Mouse (Mus musculus) MEL (cell line): Measurements from ENCODE around the gene Cd274. TPM values are rescaled to one million over a fixed set of nuclear protein-coding genes. Genes with fewer than 3 reads are reported as not detected.

Source experiments
- DNase-seq: peaks from one replicate; pipeline ENCODE4 v3.0.0; 2011; ENCODE audit warnings: low read depth, low spot score
- H3K27ac ChIP-seq: 2 replicates; pipeline ENCODE4 v1.5.1; 2012; ENCODE audit warnings: low read depth, mild to moderate bottlenecking, control low read depth, low read length, moderate library complexity; ENCODE audit not compliant: control insufficient read depth
- H3K27me3 ChIP-seq, 2 experiments: fragments of 150-350 bp in 1 of 2; sonication (generic) in 1 of 2; 2 replicates each; pipeline ENCODE4 v1.6.1; 2012; ENCODE audit warnings: low read length in 2 of 2, mild to moderate bottlenecking in 2 of 2, improper control_type of control experiment in 1 of 2, moderate library complexity in 1 of 2; ENCODE audit not compliant: insufficient read depth in 2 of 2, control insufficient read depth in 1 of 2
- H3K36me3 ChIP-seq, 2 experiments: 2 replicates each; pipeline ENCODE4 v1.6.1; 2012 to 2014; ENCODE audit warnings: low read length in 2 of 2, improper control_type of control experiment in 1 of 2, inconsistent platforms in 1 of 2, mild to moderate bottlenecking in 1 of 2; ENCODE audit not compliant: insufficient read depth in 2 of 2, control insufficient read depth in 1 of 2
- H3K4me1 ChIP-seq, 2 experiments: fragments of 150-350 bp in 1 of 2; sonication (generic) in 1 of 2; 2 replicates each; pipeline ENCODE4 v1.6.1; 2012; ENCODE audit warnings: low read length in 2 of 2, improper control_type of control experiment in 1 of 2, mild to moderate bottlenecking in 1 of 2; ENCODE audit not compliant: insufficient read depth in 2 of 2, control insufficient read depth in 1 of 2
- H3K4me3 ChIP-seq, 2 experiments: fragments of 150-350 bp in 1 of 2; sonication (generic) in 1 of 2; 2 replicates each; pipeline ENCODE4 v1.5.1; 2012; ENCODE audit warnings: low read depth in 2 of 2, low read length in 2 of 2, mild to moderate bottlenecking in 2 of 2, moderate library complexity in 2 of 2, control low read depth in 1 of 2, improper control_type of control experiment in 1 of 2; ENCODE audit not compliant: control insufficient read depth in 1 of 2, insufficient read depth in 1 of 2
- H3K79me2 ChIP-seq: 2 replicates; pipeline ENCODE4 v1.6.1; 2012; ENCODE audit warnings: mild to moderate bottlenecking, low read length, moderate library complexity; ENCODE audit not compliant: control insufficient read depth, poor library complexity, insufficient read depth
- H3K9ac ChIP-seq: 2 replicates; pipeline ENCODE4 v1.6.1; 2012; ENCODE audit warnings: low read depth, mild to moderate bottlenecking, control low read depth, low read length, moderate library complexity; ENCODE audit not compliant: control insufficient read depth, poor library complexity, severe bottlenecking
- H3K9me3 ChIP-seq: fragments of 150-350 bp; sonication (generic); replicated peaks from 2 replicates; pipeline ENCODE4 v1.6.1; 2012; ENCODE audit warnings: mild to moderate bottlenecking, low read length, improper control_type of control experiment, moderate library complexity; ENCODE audit not compliant: insufficient read depth
- BHLHE40 ChIP-seq: IDR thresholded peaks from 2 replicates; pipeline ENCODE4 v1.6.1; 2012; ENCODE audit warnings: low read depth, mild to moderate bottlenecking, inconsistent platforms, low read length, improper control_type of control experiment, borderline replicate concordance
- CHD1 ChIP-seq: IDR thresholded peaks from 2 replicates; pipeline ENCODE4 v1.6.1; 2012; ENCODE audit warnings: low read depth, mild to moderate bottlenecking, inconsistent platforms, low read length, improper control_type of control experiment
- CHD2 ChIP-seq: IDR thresholded peaks from 2 replicates; pipeline ENCODE4 v1.6.1; 2011; ENCODE audit warnings: low read length, improper control_type of control experiment
- CTCF ChIP-seq, 3 experiments: IDR thresholded peaks in 2 of 3; conservative IDR thresholded peaks in 1 of 3; 2 replicates each; pipeline ENCODE4 v1.5.1; 2011 to 2012; ENCODE audit warnings: low read length in 3 of 3, low read depth in 2 of 3, mild to moderate bottlenecking in 2 of 3, improper control_type of control experiment in 1 of 3, inconsistent platforms in 1 of 3, mixed read lengths in 1 of 3, moderate library complexity in 1 of 3; ENCODE audit not compliant: control insufficient read depth in 1 of 3, insufficient read depth in 1 of 3, poor library complexity in 1 of 3, severe bottlenecking in 1 of 3
- E2F4 ChIP-seq: IDR thresholded peaks from 2 replicates; pipeline ENCODE4 v1.6.1; 2011; ENCODE audit warnings: low read depth, low read length, improper control_type of control experiment, borderline replicate concordance
- ELF1 ChIP-seq: IDR thresholded peaks from 2 replicates; pipeline ENCODE4 v1.6.1; 2014; ENCODE audit warnings: low read depth, mild to moderate bottlenecking, inconsistent platforms, low read length, improper control_type of control experiment, moderate library complexity
- EP300 ChIP-seq, 2 experiments: IDR thresholded peaks; 2 replicates each; pipeline ENCODE4 v1.6.1; 2011; ENCODE audit warnings: improper control_type of control experiment in 2 of 2, low read length in 2 of 2, low read depth in 1 of 2, mild to moderate bottlenecking in 1 of 2
- ETS1 ChIP-seq: IDR thresholded peaks from 2 replicates; pipeline ENCODE4 v1.6.1; 2012; ENCODE audit warnings: low read depth, mild to moderate bottlenecking, inconsistent platforms, low read length, improper control_type of control experiment, moderate library complexity
- GATA1 ChIP-seq: IDR thresholded peaks from 2 replicates; pipeline ENCODE4 v1.6.1; 2011; ENCODE audit warnings: low read depth, low read length, improper control_type of control experiment
- HCFC1 ChIP-seq: IDR thresholded peaks from 2 replicates; pipeline ENCODE4 v1.6.1; 2012; ENCODE audit warnings: low read depth, mild to moderate bottlenecking, inconsistent platforms, low read length, improper control_type of control experiment, moderate library complexity
- MAFK ChIP-seq: IDR thresholded peaks from 2 replicates; pipeline ENCODE4 v1.6.1; 2011; ENCODE audit warnings: low read depth, mild to moderate bottlenecking, low read length, improper control_type of control experiment, borderline replicate concordance
- MAX ChIP-seq: IDR thresholded peaks from 2 replicates; pipeline ENCODE4 v1.6.1; 2011; ENCODE audit warnings: low read length, improper control_type of control experiment
- MAZ ChIP-seq: IDR thresholded peaks from 2 replicates; pipeline ENCODE4 v1.6.1; 2012; ENCODE audit warnings: low read depth, mild to moderate bottlenecking, inconsistent platforms, low read length, improper control_type of control experiment
- MYB ChIP-seq: IDR thresholded peaks from 2 replicates; pipeline ENCODE4 v1.6.1; 2011; ENCODE audit warnings: mild to moderate bottlenecking, low read depth, low read length, improper control_type of control experiment
- MYC ChIP-seq: IDR thresholded peaks from 2 replicates; pipeline ENCODE4 v1.6.1; 2011; ENCODE audit warnings: low read depth, mild to moderate bottlenecking, low read length, improper control_type of control experiment, moderate library complexity
- NELFE ChIP-seq: IDR thresholded peaks from 2 replicates; pipeline ENCODE4 v1.6.1; 2011; ENCODE audit warnings: low read depth, low read length, improper control_type of control experiment
- POLR2AphosphoS2 ChIP-seq: IDR thresholded peaks from 2 replicates; pipeline ENCODE4 v1.6.1; 2011; ENCODE audit warnings: low read length, improper control_type of control experiment
- POLR2AphosphoS5 ChIP-seq: IDR thresholded peaks from 2 replicates; pipeline ENCODE4 v1.6.1; 2012; ENCODE audit warnings: low read depth, borderline replicate concordance, mild to moderate bottlenecking, inconsistent platforms, low read length, moderate library complexity, mixed read lengths
- RAD21 ChIP-seq: IDR thresholded peaks from 2 replicates; pipeline ENCODE4 v1.6.1; 2011; ENCODE audit warnings: mild to moderate bottlenecking, low read depth, low read length, improper control_type of control experiment
- RCOR1 ChIP-seq: IDR thresholded peaks from 2 replicates; pipeline ENCODE4 v1.6.1; 2012; ENCODE audit warnings: low read depth, mild to moderate bottlenecking, inconsistent platforms, low read length, improper control_type of control experiment
- SIN3A ChIP-seq: IDR thresholded peaks from 2 replicates; pipeline ENCODE4 v1.6.1; 2012; ENCODE audit warnings: low read length, improper control_type of control experiment, inconsistent platforms
- SMC3 ChIP-seq: IDR thresholded peaks from 2 replicates; pipeline ENCODE4 v1.6.1; 2011; ENCODE audit warnings: low read depth, low read length, improper control_type of control experiment
- TAL1 ChIP-seq: IDR thresholded peaks from 2 replicates; pipeline ENCODE4 v1.6.1; 2012; ENCODE audit warnings: mild to moderate bottlenecking, inconsistent platforms, low read length, moderate library complexity, mixed read lengths
- TBP ChIP-seq: IDR thresholded peaks from 2 replicates; pipeline ENCODE4 v1.8.0; 2011; ENCODE audit warnings: low read depth, low read length, improper control_type of control experiment
- TCF12 ChIP-seq: IDR thresholded peaks from 2 replicates; pipeline ENCODE4 v1.6.1; 2014; ENCODE audit warnings: low read depth, mild to moderate bottlenecking, inconsistent platforms, low read length, improper control_type of control experiment, moderate library complexity
- USF2 ChIP-seq, 2 experiments: IDR thresholded peaks; 2 replicates each; pipeline ENCODE4 v1.6.1; 2011 to 2012; ENCODE audit warnings: improper control_type of control experiment in 2 of 2, low read length in 2 of 2, borderline replicate concordance in 1 of 2, inconsistent platforms in 1 of 2, low read depth in 1 of 2, mild to moderate bottlenecking in 1 of 2; ENCODE audit not compliant: insufficient read depth in 1 of 2
- ZC3H11A ChIP-seq: IDR thresholded peaks from 2 replicates; pipeline ENCODE4 v1.6.1; 2012; ENCODE audit warnings: low read depth, mild to moderate bottlenecking, inconsistent platforms, low read length, improper control_type of control experiment
- ZKSCAN1 ChIP-seq: IDR thresholded peaks from 2 replicates; pipeline ENCODE4 v1.6.1; 2012; ENCODE audit warnings: low read depth, mild to moderate bottlenecking, inconsistent platforms, low read length, improper control_type of control experiment, moderate library complexity
- ZMIZ1 ChIP-seq: IDR thresholded peaks from 2 replicates; pipeline ENCODE4 v1.6.1; 2012; ENCODE audit warnings: low read depth, mild to moderate bottlenecking, inconsistent platforms, low read length, improper control_type of control experiment, moderate library complexity
- ZNF384 ChIP-seq: IDR thresholded peaks from 2 replicates; pipeline ENCODE4 v1.6.1; 2012; ENCODE audit warnings: low read depth, mild to moderate bottlenecking, inconsistent platforms, low read length, improper control_type of control experiment
- polyA plus RNA-seq, 2 experiments: library from polyadenylated mRNA; stranded (reverse) in 1 of 2; unstranded in 1 of 2; fragments of >175 nt in 1 of 2; fragments of >200 nt in 1 of 2; gene quantifications; 2 replicates each; pipeline versions ENCODE4 v1.2.1 to v1.2.4; 2012; ENCODE audit warnings: low replicate concordance in 2 of 2, low read depth in 1 of 2; ENCODE audit not compliant: insufficient read length in 2 of 2, insufficient read depth in 1 of 2, missing spikeins in 1 of 2
- total RNA-seq: library from RNA; depleted of rRNA; stranded (reverse); fragments of 300-350 nt; gene quantifications from 2 replicates; pipeline ENCODE4 v1.2.3, GENCODE M21; 2012

Gene Cd274
- total and polyA plus RNA-seq, 3 experiments: 3.1 to 5.0 TPM; not detected in 1

DNA sequence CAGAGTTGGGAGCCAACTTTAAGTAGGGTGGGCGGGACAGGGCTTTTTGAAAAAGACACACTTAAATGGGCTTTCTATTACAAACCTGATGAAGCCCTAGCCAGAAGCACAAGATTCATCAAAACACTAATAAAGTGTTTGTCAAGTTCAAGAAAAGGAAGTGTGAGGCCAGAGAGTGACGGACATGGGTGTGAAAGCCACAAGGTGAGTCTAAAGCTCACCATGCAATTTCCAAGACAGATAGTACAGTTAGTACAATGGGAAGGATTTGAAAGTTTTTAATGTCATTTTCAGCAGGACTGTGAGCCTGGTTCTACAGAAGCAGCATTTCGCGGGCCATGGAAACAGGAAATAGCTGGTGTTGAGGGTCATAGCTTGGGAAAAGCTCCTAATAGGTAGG, 32.5 kb downstream of the Cd274 start:
- Histone ChIP-seq H3K36me3 (peaks cover 0 to 33% of the 10 kb centered on the region in 2 experiments; a peak in 2 of 4 replicates), H3K27ac (peak overlapping the region; percentile 40), H3K4me1 (peaks cover 19 to 31% of the 10 kb centered on the region in 2 experiments), H3K9ac (peak overlapping the region; percentile 37), H3K9me3 (no peaks in the 10 kb centered on the region), H3K27me3 (no peaks in the 10 kb centered on the region), H3K79me2 (no peaks in the 10 kb centered on the region), H3K4me3 (peak overlapping the region in 1 of 2 experiments; percentile 49; a peak in 3 of 4 replicates)
- peak; percentile 69 for DNase-seq
- 0 out of 2 replicates have a peak, but pooled peaks have one; percentile 20 for TF ChIP-seq ELF1
- TF ChIP-seq CHD1: 0 out of 2 replicates have a peak, but pooled peaks have one; percentile 34
- TF ChIP-seq MAX: peak; percentile 56; the same call in 1 of the 2 replicates
- TF ChIP-seq ZC3H11A: no peak
- no peak for TF ChIP-seq HCFC1
- TF ChIP-seq EP300 (IDR thresholded peaks at IDR 0.05; ENCODE audit: low read depth in 1 of 2, low read length in 2 of 2): peak; percentile 13 to 25; a peak in 1 of 4 replicates
- no peak for TF ChIP-seq ZMIZ1
- no peak for TF ChIP-seq MYC
- no peak for TF ChIP-seq TAL1

DNA sequence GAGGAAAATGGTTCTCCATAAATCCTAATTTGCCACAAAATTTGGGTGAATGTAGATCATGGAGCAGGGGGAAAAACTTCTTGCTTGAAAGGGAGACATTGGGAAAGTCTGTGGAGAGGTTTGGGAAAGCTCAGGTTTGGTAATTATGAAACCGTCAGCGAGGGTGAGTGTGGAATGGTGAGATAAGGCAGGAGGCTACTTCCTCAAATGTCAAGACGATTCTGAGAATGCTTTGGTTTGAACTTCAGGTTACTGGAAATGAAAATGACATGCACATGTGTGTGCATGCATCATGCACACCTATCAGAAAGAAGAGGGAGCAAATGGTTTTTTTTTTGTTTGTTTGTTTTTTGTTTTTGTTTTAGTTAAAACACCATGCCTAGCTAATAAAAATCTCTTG, 33.2 kb downstream of the Cd274 start:
- H3K9me3 ChIP-seq: no peaks in the 10 kb centered on the region
- H3K79me2 ChIP-seq: no peaks in the 10 kb centered on the region
- H3K36me3 ChIP-seq: peaks cover 0 to 33% of the 10 kb centered on the region in 2 experiments; a peak in 2 of 4 replicates
- H3K9ac ChIP-seq: peak overlapping the region; percentile 37
- H3K27ac ChIP-seq: peak overlapping the region; percentile 40
- peak; percentile 96 for DNase-seq
- H3K27me3 ChIP-seq: no peaks in the 10 kb centered on the region
- peak overlapping the region; percentile 49 to 60 for H3K4me3 ChIP-seq
- peaks cover 19 to 31% of the 10 kb centered on the region in 2 experiments for H3K4me1 ChIP-seq
- no peak for TF ChIP-seq USF2 (IDR thresholded peaks at IDR 0.05; ENCODE audit: borderline replicate concordance in 1 of 2, insufficient read depth in 1 of 2, low read depth in 1 of 2, low read length in 2 of 2)
- TF ChIP-seq SIN3A: peak; percentile 97
- TF ChIP-seq TBP: peak; percentile 66
- TF ChIP-seq CHD2: no peak; the same call in 1 of the 2 replicates
- TF ChIP-seq MYB: peak; percentile 85
- no peak for TF ChIP-seq NELFE
- TF ChIP-seq POLR2AphosphoS2: no peak
- no peak for TF ChIP-seq ZKSCAN1
- TF ChIP-seq ETS1: peak; percentile 95
- peak; percentile 73; the same call in 1 of the 2 replicates for TF ChIP-seq BHLHE40
- TF ChIP-seq E2F4: no peak
- peak; percentile 99 for TF ChIP-seq GATA1
- TF ChIP-seq MYC: peak; percentile 99
- TF ChIP-seq MAFK: peak; percentile 83; the same call in 1 of the 2 replicates
- peak; percentile 23 for TF ChIP-seq SMC3
- TF ChIP-seq TAL1: peak; percentile 95
- no peak for TF ChIP-seq ZC3H11A
- peak; percentile 62 for TF ChIP-seq ZNF384
- TF ChIP-seq MAZ: peak; percentile 69
- TF ChIP-seq RAD21: no peak
- TF ChIP-seq CTCF (IDR thresholded peaks at IDR 0.05 in 2 of 3, conservative IDR thresholded peaks at IDR 0.05 in 1 of 3; ENCODE audit: control insufficient read depth in 1 of 3, insufficient read depth in 1 of 3, low read depth in 2 of 3, low read length in 3 of 3, poor library complexity in 1 of 3, severe bottlenecking in 1 of 3): no peak
- TF ChIP-seq TCF12: peak; percentile 94
- TF ChIP-seq CHD1: no peak
- TF ChIP-seq RCOR1: peak; percentile 99
- TF ChIP-seq EP300 (IDR thresholded peaks at IDR 0.05; ENCODE audit: low read depth in 1 of 2, low read length in 2 of 2): peak; percentile 96 to 100
- TF ChIP-seq ZMIZ1: no peak
- TF ChIP-seq HCFC1: peak; percentile 61; the same call in 1 of the 2 replicates
- TF ChIP-seq POLR2AphosphoS5: no peak
- peak; percentile 89 for TF ChIP-seq MAX
